Mouse (Mus musculus): ENCODE data around the gene Adamtsl2. TPM values are rescaled to one million over a fixed set of nuclear protein-coding genes. Genes with fewer than 3 reads are reported as not detected.

Gene Adamtsl2
- polyA plus RNA-seq, 1 experiment from 2014 or later = 3.0 TPM

- Histone ChIP-seq H3K4me2 (no peak overlapping the region), H3K27ac (no peak overlapping the region), H3K9me3 (no peaks in the 10 kb centered on the region), H3K4me1 (peaks cover 4% of the 10 kb centered on the region; the same call in 1 of the 2 replicates), H3K9ac (no peak overlapping the region), H3K27me3 (replicated peaks) (no peaks in the 10 kb centered on the region), H3K36me3 (no peaks in the 10 kb centered on the region), H3K4me3 (replicated peaks) (no peak overlapping the region)
- peak; percentile 45; the same call in 1 of the 2 replicates for ATAC-seq (ENCODE audit: insufficient read depth, low FRiP score, low read depth)
- WGBS = 55% methylated on average over 8 of the region's 8 CpGs
Measured at GRCm38 (mm10) chr2:27120241-27120641, 41.1 kb downstream of the Adamtsl2 start.

DNA sequence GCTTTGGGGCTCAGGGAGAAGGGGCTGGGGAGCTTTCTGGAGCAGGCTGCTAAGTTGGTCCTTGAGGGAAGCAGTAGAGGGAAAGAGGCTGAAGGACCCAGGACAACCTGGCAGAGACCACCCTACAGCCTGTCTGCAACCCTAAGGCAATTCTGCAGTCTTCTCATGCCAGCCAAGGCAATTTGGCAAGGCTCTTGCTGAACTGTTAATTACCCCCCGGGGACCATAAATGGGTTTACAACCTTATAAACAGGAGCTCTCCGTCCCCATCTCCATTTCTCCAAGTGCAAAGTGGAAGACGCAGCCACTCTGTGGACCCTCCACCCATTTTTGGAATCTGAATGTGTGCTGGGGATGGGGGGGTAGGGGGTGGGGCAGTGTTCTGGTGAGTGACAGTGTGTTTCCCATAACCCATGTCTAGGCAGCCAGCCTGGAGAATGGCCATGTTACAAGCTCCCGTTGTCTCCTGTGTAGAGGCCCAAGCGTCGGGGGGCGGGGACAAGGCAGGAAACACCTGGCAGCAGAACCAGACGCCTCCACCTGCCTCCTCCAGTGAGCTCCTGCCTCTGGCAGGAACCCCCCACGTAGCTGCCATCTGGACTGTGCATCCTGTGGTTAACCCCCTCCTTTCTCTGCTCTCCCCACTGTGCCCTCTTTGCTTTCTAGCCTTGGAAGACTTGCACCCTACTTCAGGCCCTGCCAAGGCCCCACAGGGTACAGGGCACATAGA, 42.6 kb downstream of the Adamtsl2 start:
- Histone ChIP-seq H3K4me3 (replicated peaks) (no peak overlapping the region), H3K27ac (no peak overlapping the region), H3K27me3 (replicated peaks) (no peaks in the 10 kb centered on the region), H3K9me3 (no peaks in the 10 kb centered on the region), H3K4me2 (no peak overlapping the region), H3K9ac (no peak overlapping the region), H3K4me1 (peaks cover 4% of the 10 kb centered on the region; the same call in 1 of the 2 replicates), H3K36me3 (no peaks in the 10 kb centered on the region)
- 16% methylated on average over 9 of the region's 9 CpGs for whole genome bisulfite sequencing
- ATAC-seq (ENCODE audit: insufficient read depth, low FRiP score, low read depth) = peak; percentile 33; the same call in 1 of the 2 replicates

GRCm38 (mm10) chr2:27122578-27122977, 43.4 kb downstream of the Adamtsl2 start:
- Histone ChIP-seq H3K36me3 (no peaks in the 10 kb centered on the region), H3K27me3 (replicated peaks) (no peaks in the 10 kb centered on the region), H3K4me2 (no peak overlapping the region), H3K4me1 (peaks cover 4% of the 10 kb centered on the region; the same call in 1 of the 2 replicates), H3K9me3 (no peaks in the 10 kb centered on the region), H3K9ac (no peak overlapping the region), H3K27ac (no peak overlapping the region), H3K4me3 (replicated peaks) (no peak overlapping the region)
- 56% methylated on average over 9 of the region's 9 CpGs for WGBS
- no peak for ATAC-seq (ENCODE audit: insufficient read depth, low FRiP score, low read depth)

DNA sequence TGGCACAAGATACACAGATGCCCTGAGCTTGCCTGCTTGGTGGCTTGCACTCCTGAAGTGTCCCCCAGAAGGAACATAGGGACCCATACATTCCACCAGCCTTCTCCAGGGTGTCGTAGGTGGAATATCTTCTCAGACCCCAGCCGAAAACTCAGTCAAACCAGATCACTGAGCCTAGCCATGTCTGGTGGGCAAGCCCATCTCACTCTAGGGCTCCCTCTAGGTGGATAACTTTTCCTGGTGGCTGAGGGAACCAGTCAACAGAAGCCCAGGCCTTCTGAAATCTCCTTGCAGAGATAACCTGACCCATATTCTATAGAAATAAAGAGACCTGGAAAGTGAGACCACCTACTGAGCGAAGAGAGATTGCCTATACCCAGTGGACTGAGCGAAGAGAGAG, 43.9 kb downstream of the Adamtsl2 start:
- WGBS = 89% methylated on average over 4 of the region's 4 CpGs
- H3K4me2 ChIP-seq = no peak overlapping the region
- H3K27me3 ChIP-seq (replicated peaks) = no peaks in the 10 kb centered on the region
- no peak overlapping the region for H3K27ac ChIP-seq
- no peaks in the 10 kb centered on the region for H3K9me3 ChIP-seq
- no peak overlapping the region for H3K4me3 ChIP-seq (replicated peaks)
- ATAC-seq (ENCODE audit: insufficient read depth, low FRiP score, low read depth) = no peak
- H3K9ac ChIP-seq = no peak overlapping the region
- peaks cover 4% of the 10 kb centered on the region; the same call in 1 of the 2 replicates for H3K4me1 ChIP-seq
- no peaks in the 10 kb centered on the region for H3K36me3 ChIP-seq

GRCm38 (mm10) chr2:27125979-27126378, 46.8 kb downstream of the Adamtsl2 start:
- no peak overlapping the region for H3K27ac ChIP-seq
- H3K36me3 ChIP-seq = no peaks in the 10 kb centered on the region
- H3K9me3 ChIP-seq = no peaks in the 10 kb centered on the region
- no peak for ATAC-seq (ENCODE audit: insufficient read depth, low FRiP score, low read depth)
- H3K9ac ChIP-seq = no peak overlapping the region
- WGBS = 25% methylated on average over 10 of the region's 10 CpGs
- no peaks in the 10 kb centered on the region for H3K27me3 ChIP-seq (replicated peaks)
- no peak overlapping the region for H3K4me2 ChIP-seq
- H3K4me1 ChIP-seq = peaks cover 4% of the 10 kb centered on the region; the same call in 1 of the 2 replicates
- no peak overlapping the region for H3K4me3 ChIP-seq (replicated peaks)

DNA sequence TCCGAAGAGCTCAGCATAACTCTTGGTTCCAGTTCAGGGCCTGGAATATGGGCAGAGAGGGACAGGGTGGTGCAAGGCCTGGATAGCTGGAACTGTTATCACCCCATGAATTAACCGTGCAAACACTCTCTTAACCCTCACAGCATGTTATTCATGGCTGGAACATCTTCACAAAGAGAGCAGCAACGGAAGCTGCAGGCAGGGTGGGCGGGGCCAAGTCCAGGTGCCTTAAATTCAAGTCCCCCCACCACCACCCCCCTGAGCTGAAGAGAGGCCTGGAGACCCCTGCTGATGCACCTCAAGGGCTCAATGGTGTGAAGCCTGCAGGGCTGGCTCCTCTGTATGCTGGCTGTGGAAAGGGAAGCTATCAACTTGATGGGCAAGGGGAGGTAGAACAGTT, 47.3 kb downstream of the Adamtsl2 start:
- no peak overlapping the region for H3K27ac ChIP-seq
- no peak overlapping the region for H3K9ac ChIP-seq
- peaks cover 4% of the 10 kb centered on the region; the same call in 1 of the 2 replicates for H3K4me1 ChIP-seq
- H3K36me3 ChIP-seq = no peaks in the 10 kb centered on the region
- H3K27me3 ChIP-seq (replicated peaks) = no peaks in the 10 kb centered on the region
- no peaks in the 10 kb centered on the region for H3K9me3 ChIP-seq
- H3K4me3 ChIP-seq (replicated peaks) = no peak overlapping the region
- no peak overlapping the region for H3K4me2 ChIP-seq
- WGBS = 49% methylated on average over 4 of the region's 4 CpGs
- ATAC-seq (ENCODE audit: insufficient read depth, low FRiP score, low read depth) = no peak

DNA sequence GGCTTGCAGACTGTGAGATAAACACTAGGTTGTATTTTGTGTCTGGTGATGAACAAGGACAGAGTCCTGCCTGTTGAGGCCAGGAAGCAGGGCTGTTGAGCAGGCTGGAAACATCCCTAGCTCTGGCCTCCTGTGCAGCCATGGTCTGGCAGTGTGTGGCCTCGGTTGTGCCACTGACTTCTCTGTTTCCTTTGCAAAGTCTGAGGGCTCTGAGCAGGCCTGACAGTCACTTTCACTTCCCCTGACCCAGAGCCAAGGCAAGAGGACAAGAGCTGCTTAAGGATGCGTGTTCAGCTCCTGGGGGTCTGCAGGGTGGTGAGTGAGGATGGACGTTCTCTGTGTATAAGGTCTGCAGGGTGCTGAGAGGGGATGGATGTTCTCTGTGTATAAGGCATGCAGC, 49.8 kb downstream of the Adamtsl2 start:
- no peak overlapping the region for H3K27ac ChIP-seq
- 50% methylated on average over 3 of the region's 3 CpGs for WGBS
- H3K36me3 ChIP-seq = no peaks in the 10 kb centered on the region
- no peak overlapping the region for H3K9ac ChIP-seq
- no peak overlapping the region for H3K4me2 ChIP-seq
- no peak overlapping the region for H3K4me3 ChIP-seq (replicated peaks)
- H3K27me3 ChIP-seq (replicated peaks) = no peaks in the 10 kb centered on the region
- H3K9me3 ChIP-seq = no peaks in the 10 kb centered on the region
- H3K4me1 ChIP-seq = no peaks in the 10 kb centered on the region
- no peak for ATAC-seq (ENCODE audit: insufficient read depth, low FRiP score, low read depth)

- peaks cover 22% of the 10 kb centered on the region for H3K27me3 ChIP-seq (replicated peaks)
- no peak overlapping the region for H3K4me2 ChIP-seq
- H3K36me3 ChIP-seq = no peaks in the 10 kb centered on the region
- WGBS = 76% methylated on average over 5 of the region's 5 CpGs
- no peak overlapping the region for H3K9ac ChIP-seq
- H3K27ac ChIP-seq = no peak overlapping the region
- no peaks in the 10 kb centered on the region for H3K9me3 ChIP-seq
- H3K4me3 ChIP-seq (replicated peaks) = no peak overlapping the region
- no peak for ATAC-seq (ENCODE audit: insufficient read depth, low FRiP score, low read depth)
- H3K4me1 ChIP-seq = no peaks in the 10 kb centered on the region
Measured at GRCm38 (mm10) chr2:27135935-27136334, 56.8 kb downstream of the Adamtsl2 start.

- H3K27ac ChIP-seq = no peak overlapping the region
- no peaks in the 10 kb centered on the region for H3K4me1 ChIP-seq
- no peak overlapping the region for H3K4me2 ChIP-seq
- 67% methylated on average over 3 of the region's 3 CpGs for WGBS
- no peak for ATAC-seq (ENCODE audit: insufficient read depth, low FRiP score, low read depth)
- no peak overlapping the region for H3K9ac ChIP-seq
- no peak overlapping the region for H3K4me3 ChIP-seq (replicated peaks)
- no peaks in the 10 kb centered on the region for H3K9me3 ChIP-seq
- H3K36me3 ChIP-seq = no peaks in the 10 kb centered on the region
- peaks cover 26% of the 10 kb centered on the region for H3K27me3 ChIP-seq (replicated peaks)
Measured at GRCm38 (mm10) chr2:27136336-27136735, 57.2 kb downstream of the Adamtsl2 start.

DNA sequence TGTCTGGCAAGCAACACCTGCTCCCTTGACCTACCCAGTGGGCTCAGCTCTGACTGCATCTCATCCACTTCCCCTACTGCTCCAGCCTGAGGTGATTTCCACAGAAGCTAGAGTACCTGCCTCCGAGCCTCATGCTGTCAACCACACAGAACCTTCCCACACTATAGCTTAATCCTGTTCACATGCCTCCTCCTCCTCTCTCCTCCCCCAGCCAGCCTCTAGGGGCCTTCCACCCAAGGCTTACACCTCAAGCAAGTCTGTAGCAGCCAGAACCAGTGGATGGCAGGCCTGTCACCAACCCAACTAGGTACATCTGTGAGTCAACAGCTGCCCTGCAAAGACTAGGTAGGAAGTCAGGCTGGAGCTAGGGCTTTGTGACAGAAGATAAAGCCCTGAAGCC, 57.6 kb downstream of the Adamtsl2 start:
- Histone ChIP-seq H3K4me3 (replicated peaks) (no peak overlapping the region), H3K4me1 (peaks cover under 1% of the 10 kb centered on the region; the same call in 1 of the 2 replicates), H3K9me3 (no peaks in the 10 kb centered on the region), H3K27me3 (replicated peaks) (peaks cover 31% of the 10 kb centered on the region), H3K4me2 (no peak overlapping the region), H3K27ac (no peak overlapping the region), H3K9ac (no peak overlapping the region), H3K36me3 (no peaks in the 10 kb centered on the region)
- ATAC-seq (ENCODE audit: insufficient read depth, low FRiP score, low read depth) = no peak
- WGBS = 72% methylated on average over 1 of the region's 1 CpGs

GRCm38 (mm10) chr2:27138356-27138755, 59.2 kb downstream of the Adamtsl2 start:
- H3K9me3 ChIP-seq = no peaks in the 10 kb centered on the region
- no peaks in the 10 kb centered on the region for H3K36me3 ChIP-seq
- H3K27ac ChIP-seq = no peak overlapping the region
- H3K4me1 ChIP-seq = peaks cover 5% of the 10 kb centered on the region
- no peak overlapping the region for H3K4me3 ChIP-seq (replicated peaks)
- H3K9ac ChIP-seq = no peak overlapping the region
- H3K4me2 ChIP-seq = no peak overlapping the region
- ATAC-seq (ENCODE audit: insufficient read depth, low FRiP score, low read depth) = no peak
- 54% methylated on average over 4 of the region's 4 CpGs for WGBS
- peaks cover 36% of the 10 kb centered on the region for H3K27me3 ChIP-seq (replicated peaks)

- H3K27me3 ChIP-seq (replicated peaks) = peaks cover 36% of the 10 kb centered on the region
- H3K9ac ChIP-seq = no peak within 1 kb of the TSS
- no peak for ATAC-seq (ENCODE audit: insufficient read depth, low FRiP score, low read depth)
- 2% methylated on average over 56 of the region's 62 CpGs for WGBS
- no peak within 1 kb of the TSS for H3K27ac ChIP-seq
- peaks cover 5% of the 10 kb centered on the region for H3K4me1 ChIP-seq
- peak within 1 kb of the TSS; percentile 37 for H3K4me3 ChIP-seq (replicated peaks)
- H3K9me3 ChIP-seq = no peaks in the 10 kb centered on the region
- peak within 1 kb of the TSS; percentile 78 for H3K4me2 ChIP-seq
- no peaks in the 10 kb centered on the region for H3K36me3 ChIP-seq
Measured at GRCm38 (mm10) chr2:27141950-27142693, 62.9 kb downstream of the Adamtsl2 start, which contains the start of gene Fam163b. Fam163b (minus strand) TSS chr2:27142491.

Measured in stomach, embryonic 15.5 days (tissue).